Mouse (Mus musculus) embryonic fibroblast, embryonic 13.5 days (primary cell): ENCODE results near the gene Pex6.

Source experiments
- CTCF ChIP-seq: IDR thresholded peaks from 2 replicates; pipeline ENCODE4 v1.5.1; 2011; ENCODE audit warnings: mild to moderate bottlenecking, control low read depth, low read length, moderate library complexity, borderline replicate concordance; ENCODE audit not compliant: insufficient read depth
- POLR2A ChIP-seq: IDR thresholded peaks from 2 replicates; pipeline ENCODE4 v1.6.1; 2011; ENCODE audit warnings: low read depth, mild to moderate bottlenecking, control low read depth, low read length, moderate library complexity

DNA sequence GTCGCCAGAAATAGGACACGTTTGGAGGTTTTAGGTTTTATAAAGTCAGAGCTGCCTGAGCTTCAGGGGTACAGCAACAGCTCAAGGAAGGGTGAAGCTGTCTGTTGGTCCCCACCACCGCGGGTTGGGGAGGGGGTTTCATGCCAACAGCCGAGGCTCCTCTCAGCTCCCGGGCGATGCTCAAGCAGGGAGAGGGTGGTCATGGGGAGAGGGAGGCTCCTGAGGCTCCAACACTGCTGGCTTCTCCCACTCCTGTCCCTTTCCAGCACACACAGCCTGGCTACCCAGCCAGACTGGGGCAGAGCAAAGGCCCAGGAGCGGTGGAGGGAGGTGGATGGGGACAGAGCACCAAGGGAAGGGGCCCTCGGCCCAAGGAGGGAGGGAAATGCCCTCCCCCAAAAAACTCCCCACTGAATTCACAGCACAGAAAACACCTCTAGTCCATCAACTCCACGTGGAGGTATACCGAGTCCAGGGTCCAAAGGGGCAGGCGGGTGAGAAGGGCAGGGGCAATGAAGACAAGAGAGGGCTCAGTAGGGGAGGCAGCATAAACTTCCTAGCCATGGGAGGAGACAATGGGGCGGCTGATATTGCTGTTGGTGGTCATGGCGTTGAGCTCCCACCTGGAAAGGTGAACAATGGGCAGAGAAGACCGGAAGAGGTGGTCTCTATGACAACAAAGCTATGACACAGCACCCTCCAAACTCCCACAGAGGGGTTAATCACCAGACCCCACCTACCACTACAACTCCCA is 36.6 kb upstream of the Pex6 start:
- no peak for TF ChIP-seq POLR2A
- no peak for TF ChIP-seq CTCF
